Mouse (Mus musculus): ENCODE data around the gene Foxred2. TPM values are rescaled to one million over a fixed set of nuclear protein-coding genes. Genes with fewer than 3 reads are reported as not detected.
A peak's percentile ranks its signal among the peaks of the same experiment; 100 is the strongest.

Gene Foxred2
- total RNA-seq, 2 experiments from 2014 or later = 1.4 to 1.5 TPM

DNA sequence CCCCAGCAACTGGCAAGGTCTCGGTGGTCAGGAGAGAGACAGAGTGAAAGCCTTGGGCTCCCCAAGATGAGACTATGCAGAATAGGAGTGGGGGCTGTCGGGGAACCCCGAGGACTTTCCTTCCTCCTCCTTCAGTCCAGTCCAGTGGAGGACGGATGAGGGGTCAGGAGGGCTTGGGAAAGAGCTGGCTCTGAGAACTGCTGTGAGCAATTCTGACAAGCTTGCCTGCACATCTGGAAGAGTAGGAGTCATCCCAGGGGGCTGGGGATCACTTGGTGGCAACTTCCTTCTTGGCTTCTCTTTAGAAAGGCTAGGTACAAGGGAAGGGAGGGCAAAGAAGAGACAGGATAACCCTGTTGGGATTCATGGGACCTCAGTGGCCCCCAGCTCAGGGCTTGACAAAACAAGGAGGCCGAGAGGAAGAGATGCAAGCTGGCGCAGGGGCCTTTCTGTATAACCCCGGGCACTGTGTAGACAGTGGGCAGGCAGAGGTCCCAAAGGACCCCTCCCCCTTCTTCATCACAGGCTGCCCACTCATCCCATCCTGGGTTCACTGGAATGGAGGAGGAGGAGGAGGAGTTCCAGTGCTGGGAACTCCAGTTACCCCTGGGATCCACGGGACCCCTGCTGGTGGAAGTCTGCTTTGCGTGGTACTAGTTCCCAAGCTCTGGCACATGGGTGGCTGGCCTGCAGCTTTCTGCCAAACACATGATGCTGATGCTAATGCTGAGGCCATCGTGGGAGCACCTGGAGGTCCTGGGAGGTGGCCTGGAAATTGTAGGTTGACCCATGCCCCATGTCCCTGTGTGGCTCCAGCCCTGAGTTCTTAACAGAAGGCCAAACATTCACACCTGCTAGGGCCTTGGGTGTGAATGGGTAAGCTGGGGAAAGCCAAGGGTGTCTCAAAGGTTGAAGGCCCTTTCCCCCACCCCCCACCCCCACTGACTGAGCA lies 35.7 kb downstream of the Foxred2 start:
- DNase-seq (ENCODE audit: low spot score in 2 of 2) = no peak

- DNase-seq (ENCODE audit: low spot score in 2 of 2) = no peak
Observed at GRCm38 (mm10) chr15:77919441-77919840, 37.1 kb downstream of the Foxred2 start.

GRCm38 (mm10) chr15:77916851-77917544 lies 39.5 kb downstream of the Foxred2 start:
- DNase-seq (ENCODE audit: low spot score in 2 of 2) = peak; percentile 71 to 86

DNA sequence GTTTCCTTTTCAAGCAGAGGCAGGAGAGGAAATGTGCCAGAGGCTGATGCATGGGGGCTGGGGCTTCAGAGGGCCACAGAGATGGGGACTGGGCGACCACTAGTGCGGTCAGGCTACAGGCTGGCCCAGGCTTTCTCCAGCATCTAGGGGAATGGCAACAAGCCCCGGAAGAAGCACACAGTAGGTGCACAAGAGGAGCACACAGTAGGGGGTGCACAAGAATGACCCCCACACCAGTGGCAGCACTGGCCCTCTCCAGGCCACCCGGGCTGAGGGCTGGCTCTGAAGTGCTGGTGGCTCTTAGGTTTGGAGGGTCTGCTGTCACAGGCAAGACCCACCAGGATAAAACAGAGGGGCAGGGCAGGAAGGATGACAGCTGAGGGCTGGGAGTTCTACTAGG lies 41.2 kb downstream of the Foxred2 start:
- DNase-seq (ENCODE audit: low spot score in 2 of 2) = no peak

DNA sequence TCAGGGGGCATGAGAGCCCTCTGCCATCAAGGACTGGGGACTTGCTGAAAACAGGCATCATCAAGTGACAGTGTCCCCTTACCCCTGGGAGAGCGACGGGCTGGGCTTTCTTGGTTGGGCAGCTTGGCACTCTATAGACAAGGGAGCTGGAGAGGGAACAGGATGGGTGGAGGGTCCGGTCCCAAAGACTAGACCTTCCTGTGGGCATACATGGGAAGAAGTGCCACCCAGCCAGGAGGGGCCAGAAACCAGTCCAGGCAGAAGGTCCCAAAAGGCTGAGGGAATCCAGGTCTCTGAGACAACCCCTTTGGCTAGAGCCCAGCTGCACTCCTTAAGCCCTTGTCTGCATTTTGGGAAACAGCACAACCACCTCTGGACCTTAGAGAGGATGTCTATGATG lies 42.0 kb downstream of the Foxred2 start:
- DNase-seq (ENCODE audit: low spot score in 2 of 2) = no peak

DNA sequence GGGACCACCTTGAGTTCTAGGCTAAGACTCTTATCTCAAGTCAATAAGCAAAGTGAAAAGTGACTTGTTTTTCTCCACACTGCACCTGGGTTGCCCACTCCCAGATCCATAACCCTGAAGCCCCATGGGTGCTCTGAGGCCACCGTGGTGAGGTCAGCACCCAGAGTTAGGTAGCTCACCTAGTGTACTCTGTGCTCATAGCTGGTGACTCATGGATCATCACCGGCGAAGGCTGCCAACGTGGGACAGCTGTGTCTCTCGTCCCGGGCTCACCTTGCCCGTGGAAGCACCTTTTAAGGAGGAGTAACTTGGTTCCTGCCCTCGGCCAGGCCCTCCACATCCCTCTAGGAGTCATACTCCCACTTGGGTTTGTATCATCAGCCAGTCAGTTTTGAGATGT lies 43.5 kb downstream of the Foxred2 start:
- DNase-seq (ENCODE audit: low spot score in 2 of 2) = peak in 1 of 2 experiments; percentile 17

GRCm38 (mm10) chr15:77912585-77912984 lies 43.9 kb downstream of the Foxred2 start:
- no peak for DNase-seq (ENCODE audit: low spot score in 2 of 2)

DNA sequence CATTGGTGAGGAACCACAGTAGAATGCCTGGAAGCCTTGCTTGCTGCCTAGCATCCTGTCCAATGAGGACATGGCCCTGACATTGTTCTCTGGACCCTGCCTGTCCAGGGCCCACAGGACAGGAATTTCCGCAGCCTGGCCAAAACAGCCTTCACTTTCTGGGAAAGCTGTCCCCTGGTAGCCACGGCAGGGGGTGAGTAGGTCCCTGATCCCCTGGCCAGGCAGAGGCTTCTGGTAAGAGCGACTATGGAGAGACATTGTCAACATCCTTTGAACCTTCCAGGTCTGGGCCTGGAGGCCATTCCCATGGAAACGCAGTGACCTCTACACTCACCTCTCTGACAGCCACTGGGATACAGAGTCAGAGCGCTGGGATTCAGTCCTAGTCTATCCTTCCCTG lies 44.5 kb downstream of the Foxred2 start:
- no peak for DNase-seq (ENCODE audit: low spot score in 2 of 2)

DNA sequence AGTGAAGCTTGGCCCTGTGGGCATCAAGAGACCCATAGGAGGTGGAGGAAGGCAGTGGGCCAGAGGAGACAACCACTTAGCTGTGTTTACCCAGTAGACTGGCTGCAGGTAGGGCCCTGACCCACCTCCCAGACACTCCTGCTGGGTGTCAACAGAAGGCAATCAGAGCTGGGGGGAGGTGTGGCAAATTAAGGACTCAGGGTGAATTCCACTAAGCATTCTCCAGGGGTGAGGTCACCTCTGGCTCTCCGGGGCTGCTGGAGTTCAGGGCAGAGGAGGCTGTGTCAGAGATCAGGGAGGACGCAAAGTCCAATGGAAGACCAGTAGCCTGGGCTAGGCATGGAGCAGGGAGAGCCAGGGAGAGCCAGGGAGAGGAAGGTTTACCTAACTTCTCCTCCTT lies 45.5 kb downstream of the Foxred2 start:
- no peak for DNase-seq (ENCODE audit: low spot score in 2 of 2)

DNA sequence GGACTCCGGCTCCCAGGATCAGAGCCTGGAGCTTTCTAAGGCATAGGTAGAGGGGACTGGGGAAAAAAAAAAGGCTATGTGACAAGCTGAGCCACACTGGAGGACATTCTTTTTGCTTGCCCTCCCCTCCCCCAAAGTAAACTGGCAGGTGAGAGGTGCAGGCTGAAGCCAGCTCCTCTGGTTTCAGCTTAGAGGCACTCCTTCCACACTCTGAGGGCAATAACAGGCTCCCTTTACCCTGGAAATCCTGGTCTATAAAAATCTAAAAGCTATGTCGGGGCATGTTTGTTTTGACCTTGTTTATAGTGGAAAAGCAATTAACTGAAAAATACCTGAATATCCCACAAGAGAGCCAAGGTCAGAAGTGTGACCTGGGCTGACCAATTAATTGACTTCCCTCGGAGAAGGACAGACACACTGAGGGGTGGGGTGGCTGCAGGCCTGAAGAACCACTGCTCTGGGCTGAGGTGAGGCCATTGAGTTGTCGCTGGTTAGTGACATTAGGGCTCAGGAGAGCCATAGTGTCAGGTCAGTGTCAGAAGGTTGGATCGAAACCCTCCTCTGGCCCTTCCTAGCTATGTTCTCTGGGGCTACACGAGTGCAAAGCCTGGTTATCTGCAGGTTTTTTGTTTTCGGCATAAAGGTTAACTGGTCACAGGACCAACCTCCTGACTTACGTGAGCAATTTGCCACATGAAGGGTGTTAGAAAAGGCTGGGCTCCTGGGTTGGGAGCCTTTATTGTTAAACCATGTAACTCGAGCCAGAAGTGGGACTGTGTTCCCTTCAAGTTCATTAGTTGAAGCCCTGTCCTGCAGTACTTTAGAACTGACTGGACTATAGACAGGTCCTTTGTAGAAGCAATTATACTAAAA lies 48.6 kb downstream of the Foxred2 start:
- no peak for DNase-seq (ENCODE audit: low spot score in 2 of 2)

GRCm38 (mm10) chr15:77906545-77906944 lies 50.0 kb downstream of the Foxred2 start:
- no peak for DNase-seq (ENCODE audit: low spot score in 2 of 2)

- DNase-seq (ENCODE audit: low spot score in 2 of 2) = no peak
Observed at GRCm38 (mm10) chr15:77906081-77906480, 50.4 kb downstream of the Foxred2 start.

DNA sequence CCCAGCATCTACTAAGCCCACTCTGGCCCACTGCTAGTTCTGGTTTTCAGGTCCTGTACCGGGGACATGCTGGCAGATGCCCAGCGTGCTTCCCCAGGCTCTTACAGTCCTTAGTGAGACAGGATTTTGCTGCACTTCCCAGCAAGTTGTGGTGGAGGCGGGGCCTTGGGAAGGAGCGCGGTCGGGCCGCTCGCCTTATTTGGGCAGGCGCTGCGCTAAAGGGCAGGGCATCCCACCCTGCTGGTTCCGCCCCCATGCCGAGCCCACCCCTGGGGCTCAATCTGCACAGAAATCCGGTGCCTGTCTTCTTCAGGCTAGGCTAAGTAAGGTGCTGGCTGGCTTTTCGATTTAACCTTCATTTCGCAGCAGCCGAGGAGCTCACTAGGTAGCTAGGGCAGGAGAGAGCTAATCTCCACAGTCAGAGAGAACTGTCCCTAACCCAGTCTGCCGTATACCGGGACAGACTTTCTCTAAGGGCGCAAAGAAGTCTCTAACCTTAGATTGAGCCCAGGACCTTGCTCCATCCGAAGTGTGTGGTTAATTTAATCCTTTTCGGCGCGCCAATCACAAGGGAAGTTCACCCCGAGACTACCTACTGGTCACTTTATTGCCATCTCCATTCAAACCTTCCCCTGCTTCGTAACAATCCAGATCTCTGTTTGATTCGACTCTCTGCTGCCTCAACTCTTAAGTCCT lies 51.1 kb downstream of the Foxred2 start:
- peak; percentile 44 to 64 for DNase-seq (ENCODE audit: low spot score in 2 of 2)

- no peak for DNase-seq (ENCODE audit: low spot score in 2 of 2)
Observed at GRCm38 (mm10) chr15:77904363-77904892, 52.1 kb downstream of the Foxred2 start.

DNA sequence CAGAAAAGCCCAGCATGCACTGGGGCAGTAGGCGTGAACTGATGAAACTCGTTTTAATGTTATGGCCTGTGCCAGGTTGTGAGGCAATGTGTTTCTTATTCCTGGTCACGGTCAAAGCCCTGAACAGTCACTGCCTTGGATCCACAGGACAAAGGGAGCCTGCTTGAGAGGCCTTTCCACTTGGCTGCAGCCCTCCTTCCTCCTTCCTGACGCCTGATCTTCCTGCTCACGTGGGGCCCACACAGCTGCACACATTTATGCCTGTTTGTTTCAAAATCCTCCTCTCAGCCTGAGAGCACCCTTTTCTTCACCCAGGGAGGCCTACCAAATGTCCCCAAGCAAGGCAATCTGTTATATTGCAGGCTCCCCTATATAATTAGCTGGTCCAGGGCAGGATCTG lies 53.3 kb downstream of the Foxred2 start:
- no peak for DNase-seq (ENCODE audit: low spot score in 2 of 2)

GRCm38 (mm10) chr15:77894926-77895325 lies 61.6 kb downstream of the Foxred2 start:
- no peak for DNase-seq (ENCODE audit: low spot score in 2 of 2)

DNA sequence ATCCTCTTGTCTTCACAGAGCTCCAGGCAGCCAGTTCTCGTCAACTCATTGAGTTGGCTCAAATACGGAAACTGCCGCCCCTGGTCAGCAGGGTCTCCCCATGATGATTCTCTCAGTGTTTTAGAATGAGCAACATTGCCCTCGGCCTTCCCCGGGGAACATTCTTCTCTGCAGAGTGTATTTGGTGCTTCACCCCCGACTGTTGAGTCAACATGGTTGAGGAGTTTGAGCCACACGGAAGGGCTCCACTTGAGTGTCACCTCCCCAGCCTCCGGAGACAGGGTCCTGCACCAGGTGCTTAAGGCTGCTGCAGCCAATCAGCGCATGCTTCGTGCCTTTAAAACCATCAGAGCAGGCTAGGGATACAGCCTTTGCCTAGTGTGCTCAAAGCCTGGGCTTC lies 63.2 kb downstream of the Foxred2 start:
- no peak for DNase-seq (ENCODE audit: low spot score in 2 of 2)

DNA sequence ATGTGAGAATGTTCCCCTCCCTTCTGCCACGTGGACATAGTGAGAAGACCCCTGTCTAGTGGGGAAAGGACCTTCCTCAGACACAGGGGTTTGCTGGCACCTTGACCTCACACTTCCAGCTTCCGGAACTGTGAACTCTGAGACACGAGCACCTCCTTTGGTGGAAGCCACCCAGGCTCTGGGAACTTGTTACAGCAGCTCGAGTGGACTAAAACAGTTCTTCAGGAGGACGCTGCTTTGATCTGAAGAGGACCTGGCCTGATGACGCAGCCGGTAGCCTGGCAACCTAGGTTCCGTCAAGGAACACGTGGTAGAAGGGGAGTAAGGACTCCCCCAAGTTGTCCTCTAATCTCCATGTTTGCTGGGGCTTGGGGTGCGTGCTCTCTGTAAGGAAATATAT lies 64.1 kb downstream of the Foxred2 start:
- DNase-seq (ENCODE audit: low spot score in 2 of 2) = no peak

- no peak for DNase-seq (ENCODE audit: low spot score in 2 of 2)
Observed at GRCm38 (mm10) chr15:77891766-77892165, 64.8 kb downstream of the Foxred2 start.
